Mouse (Mus musculus) midbrain, embryonic 16.5 days (tissue): ENCODE results near the gene Rnf145. TPM values are rescaled to one million over a fixed set of nuclear protein-coding genes. Genes with fewer than 3 reads are reported as not detected.

Experiments used
- ATAC-seq: fragments of 200-750 bp; cut with Nextera tagmentation; 2 replicates; pipeline ENCODE4 v1.8.0; 2017; ENCODE audit warnings: moderate TSS enrichment
- H3K27ac ChIP-seq: fragments of 300-500 bp; sonication (generic); 2 replicates; pipeline ENCODE4 v1.5.1; 2014; ENCODE audit warnings: mild to moderate bottlenecking, low read length, mixed read lengths
- H3K27me3 ChIP-seq: fragments of 300-500 bp; sonication (generic); 2 replicates; pipeline ENCODE4 v1.6.1; 2014; ENCODE audit warnings: low read depth, low read length, mixed read lengths; ENCODE audit not compliant: control insufficient read depth, insufficient read depth
- H3K36me3 ChIP-seq: fragments of 300-500 bp; sonication (generic); 2 replicates; pipeline ENCODE4 v1.6.1; 2014; ENCODE audit warnings: mild to moderate bottlenecking, low read length, moderate library complexity, mixed read lengths; ENCODE audit not compliant: control insufficient read depth, insufficient read depth
- H3K4me1 ChIP-seq: fragments of 300-500 bp; sonication (generic); 2 replicates; pipeline ENCODE4 v1.6.1; 2014; ENCODE audit warnings: mild to moderate bottlenecking, low read length, mixed read lengths; ENCODE audit not compliant: control insufficient read depth, insufficient read depth
- H3K4me2 ChIP-seq: fragments of 300-500 bp; sonication (generic); 2 replicates; pipeline ENCODE4 v1.6.1; 2014; ENCODE audit warnings: mild to moderate bottlenecking, low read length, mixed read lengths
- H3K4me3 ChIP-seq: fragments of 300-500 bp; sonication (generic); 2 replicates; pipeline ENCODE4 v1.5.1; 2014; ENCODE audit warnings: low read depth, mild to moderate bottlenecking, low read length, moderate library complexity, mixed read lengths
- H3K9ac ChIP-seq: fragments of 300-500 bp; sonication (generic); 2 replicates; pipeline ENCODE4 v1.6.1; 2014; ENCODE audit warnings: low read depth, low read length, mixed read lengths
- H3K9me3 ChIP-seq: fragments of 300-500 bp; sonication (generic); replicated peaks from 2 replicates; pipeline ENCODE4 v1.6.1; 2014; ENCODE audit warnings: mild to moderate bottlenecking, low read length, mixed read lengths; ENCODE audit not compliant: control insufficient read depth, poor library complexity, severe bottlenecking
- WGBS: fragments of 180-500 bp; shearing (Covaris S2); extraction: QIAGEN DNeasy Blood & Tissue Kit; methylation state at CpG from one replicate; pipeline ENCODE4 v1.1.7; 2014; 5-methylcytosine and 5-hydroxymethylcytosine counted together
- polyA plus RNA-seq: library from polyadenylated mRNA; unstranded; fragments of >200 nt; fragmentation: Nextera tagmentation; extraction: Ambion mirVana; gene quantifications from 2 replicates; pipeline ENCODE4 v1.2.1, GENCODE M21; 2015

The Rnf145 gene
- polyA plus RNA-seq, 1 experiment from 2014 or later = 108 TPM

DNA sequence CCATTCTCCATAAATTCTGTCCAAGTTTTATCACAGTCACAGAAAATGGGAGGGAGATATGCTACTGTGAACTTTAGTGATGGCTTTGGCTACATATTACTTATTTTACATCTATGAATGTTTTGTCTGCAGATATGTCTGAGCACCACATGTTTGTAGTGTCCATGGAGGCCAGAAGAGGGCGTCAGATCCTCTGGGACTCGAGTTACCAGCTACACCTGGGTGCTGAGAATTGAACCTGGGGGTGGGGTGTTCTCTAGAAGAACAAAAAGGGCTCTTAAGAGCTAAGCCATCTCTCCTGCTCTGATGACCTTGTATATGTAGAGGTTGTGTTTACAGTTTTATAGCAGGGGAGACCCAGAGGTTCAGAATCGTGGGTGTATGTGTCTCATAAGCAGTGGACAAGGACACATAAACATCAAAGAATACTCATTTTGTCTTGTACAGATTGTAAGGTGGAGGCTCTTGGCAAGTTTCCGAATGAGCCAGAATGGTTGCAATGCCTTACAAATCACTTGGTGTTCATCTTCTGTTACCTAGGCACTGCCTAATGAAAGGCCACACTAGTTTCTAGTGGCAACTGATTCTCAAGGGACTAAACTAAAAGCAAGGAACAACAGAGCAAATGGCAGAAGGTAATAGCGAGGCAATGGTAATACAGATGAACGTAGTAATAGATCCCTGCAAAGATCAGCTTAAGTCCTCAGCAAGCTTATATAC, 1.0 kb upstream of the Rnf145 start:
- peaks cover 28% of the 10 kb centered on the region for H3K4me1 ChIP-seq
- H3K27me3 ChIP-seq = no peaks in the 10 kb centered on the region
- H3K4me2 ChIP-seq = peak overlapping the region; percentile 80
- no peak for ATAC-seq
- no peaks in the 10 kb centered on the region for H3K9me3 ChIP-seq
- H3K27ac ChIP-seq = peak overlapping the region; percentile 97
- H3K4me3 ChIP-seq = peak overlapping the region; percentile 95
- H3K9ac ChIP-seq = peak overlapping the region; percentile 95; the same call in 1 of the 2 replicates
- H3K36me3 ChIP-seq = no peaks in the 10 kb centered on the region
- 37% methylated on average over 6 of the region's 6 CpGs for WGBS

- Histone ChIP-seq H3K27me3 (no peaks in the 10 kb centered on the region), H3K4me3 (peak overlapping the region; percentile 95), H3K9ac (peak overlapping the region; percentile 95), H3K27ac (peak overlapping the region; percentile 97), H3K9me3 (no peaks in the 10 kb centered on the region), H3K4me2 (peak overlapping the region; percentile 89), H3K36me3 (no peaks in the 10 kb centered on the region), H3K4me1 (peaks cover 34% of the 10 kb centered on the region)
- peak; percentile 67 for ATAC-seq
- under 1% methylated on average over 27 of the region's 61 CpGs for WGBS
Measured at GRCm38 (mm10) chr11:44519096-44519949, 559 bp downstream of the Rnf145 start.

DNA sequence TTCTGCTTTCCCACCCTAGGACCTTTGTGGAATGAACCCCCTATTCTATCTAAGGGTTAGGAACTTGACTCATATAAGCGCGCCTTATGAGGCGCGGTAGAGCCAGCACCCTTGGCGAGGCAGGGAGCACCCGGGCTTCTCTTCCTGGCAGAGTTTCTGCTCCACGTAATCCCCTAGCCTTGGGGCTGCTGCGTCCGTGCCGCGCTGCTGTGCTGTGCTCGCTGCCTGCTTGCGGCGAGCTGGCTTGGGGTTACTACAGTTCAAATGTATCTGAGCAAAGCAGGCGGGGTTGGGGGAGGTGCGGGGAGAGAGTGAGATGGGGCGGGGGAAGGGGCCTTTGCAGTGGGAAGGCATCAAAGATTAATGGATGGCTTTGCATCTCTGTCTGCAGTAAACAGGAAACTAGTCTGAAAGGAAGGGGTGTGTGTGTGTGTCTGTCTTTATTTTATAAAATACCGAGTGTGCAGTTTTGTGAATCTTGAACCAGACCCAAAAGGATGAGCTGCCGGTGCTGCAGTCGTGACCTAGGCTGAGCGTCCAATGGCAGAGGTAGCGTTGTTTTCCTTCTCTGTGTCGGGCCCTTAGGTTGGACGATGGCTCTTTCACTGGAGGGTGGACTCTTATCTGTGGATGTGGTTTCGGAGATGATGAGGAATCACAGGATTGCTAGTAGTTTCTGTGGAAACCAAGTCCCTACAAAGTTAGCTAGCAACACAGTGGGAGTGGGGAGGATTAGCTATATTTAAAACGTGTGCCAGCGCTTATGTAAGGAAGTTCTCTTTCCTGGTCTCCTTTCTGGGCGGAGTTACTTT, 1.4 kb downstream of the Rnf145 start:
- Histone ChIP-seq H3K4me3 (peak overlapping the region; percentile 95), H3K27me3 (no peaks in the 10 kb centered on the region), H3K9me3 (no peaks in the 10 kb centered on the region), H3K9ac (peak overlapping the region; percentile 95), H3K36me3 (peaks cover 4% of the 10 kb centered on the region; the same call in 1 of the 2 replicates), H3K4me2 (peak overlapping the region; percentile 89), H3K27ac (peak overlapping the region; percentile 97), H3K4me1 (peaks cover 34% of the 10 kb centered on the region)
- peak; percentile 83 for ATAC-seq
- WGBS = 0% methylated on average over 28 of the region's 28 CpGs

- WGBS = 71% methylated on average over 5 of the region's 5 CpGs
Measured at GRCm38 (mm10) chr11:44522594-44522993, 3.8 kb downstream of the Rnf145 start.

GRCm38 (mm10) chr11:44525765-44526164, 7.0 kb downstream of the Rnf145 start:
- peaks cover 20% of the 10 kb centered on the region for H3K4me1 ChIP-seq
- H3K9ac ChIP-seq = no peak overlapping the region
- no peak for ATAC-seq
- H3K4me3 ChIP-seq = no peak overlapping the region
- no peak overlapping the region for H3K27ac ChIP-seq
- WGBS = 82% methylated on average over 4 of the region's 4 CpGs
- H3K9me3 ChIP-seq = no peaks in the 10 kb centered on the region
- H3K27me3 ChIP-seq = no peaks in the 10 kb centered on the region
- H3K4me2 ChIP-seq = no peak overlapping the region
- H3K36me3 ChIP-seq = peaks cover 15% of the 10 kb centered on the region

More at GRCm38 (mm10) chr11:44522594-44522993, 3.8 kb downstream of the Rnf145 start:
- H3K4me3 ChIP-seq = no peak overlapping the region
- ATAC-seq = no peak
- H3K27me3 ChIP-seq = no peaks in the 10 kb centered on the region
- H3K4me1 ChIP-seq = peaks cover 32% of the 10 kb centered on the region
- no peak overlapping the region for H3K4me2 ChIP-seq
- no peak overlapping the region for H3K9ac ChIP-seq
- H3K36me3 ChIP-seq = peaks cover 12% of the 10 kb centered on the region
- H3K27ac ChIP-seq = no peak overlapping the region
- H3K9me3 ChIP-seq = no peaks in the 10 kb centered on the region

GRCm38 (mm10) chr11:44526654-44527263, 8.0 kb downstream of the Rnf145 start:
- no peak overlapping the region for H3K4me2 ChIP-seq
- no peaks in the 10 kb centered on the region for H3K27me3 ChIP-seq
- H3K4me3 ChIP-seq = no peak overlapping the region
- no peak overlapping the region for H3K27ac ChIP-seq
- H3K4me1 ChIP-seq = peaks cover 11% of the 10 kb centered on the region
- H3K9ac ChIP-seq = no peak overlapping the region
- WGBS = 97% methylated on average over 11 of the region's 11 CpGs
- no peaks in the 10 kb centered on the region for H3K9me3 ChIP-seq
- ATAC-seq = no peak
- peaks cover 17% of the 10 kb centered on the region for H3K36me3 ChIP-seq

- Histone ChIP-seq H3K36me3 (peaks cover 28% of the 10 kb centered on the region), H3K9ac (no peak overlapping the region), H3K27me3 (no peaks in the 10 kb centered on the region), H3K4me1 (peaks cover 2% of the 10 kb centered on the region; the same call in 1 of the 2 replicates), H3K27ac (no peak overlapping the region), H3K4me2 (no peak overlapping the region), H3K4me3 (no peak overlapping the region), H3K9me3 (no peaks in the 10 kb centered on the region)
- no peak for ATAC-seq
- 94% methylated on average over 14 of the region's 14 CpGs for WGBS
Measured at GRCm38 (mm10) chr11:44528560-44529199, 9.9 kb downstream of the Rnf145 start.

GRCm38 (mm10) chr11:44529200-44529599, 10.4 kb downstream of the Rnf145 start:
- Histone ChIP-seq H3K36me3 (peaks cover 28% of the 10 kb centered on the region), H3K27me3 (no peaks in the 10 kb centered on the region), H3K9me3 (no peaks in the 10 kb centered on the region), H3K4me3 (no peak overlapping the region), H3K27ac (no peak overlapping the region), H3K4me2 (no peak overlapping the region), H3K4me1 (no peaks in the 10 kb centered on the region), H3K9ac (no peak overlapping the region)
- ATAC-seq = no peak
- 94% methylated on average over 12 of the region's 12 CpGs for WGBS
